Mouse (Mus musculus) adrenal gland, postnatal 10 days (tissue): ENCODE results near the gene Triml2. TPM values are rescaled to one million over a fixed set of nuclear protein-coding genes. Genes with fewer than 3 reads are reported as not detected.

ENCODE experiments used
- DNase-seq: peaks from one replicate; pipeline ENCODE4 v3.0.0; 2021; ENCODE audit warnings: mixed read lengths
- long read RNA-seq, 2 experiments: library from polyadenylated mRNA; stranded (forward); transcript quantifications; one replicate each; pipeline ENCODE4 v2.0.0; 2021
- total RNA-seq, 2 experiments: library from RNA; stranded (reverse); gene quantifications; 2 replicates each; pipeline ENCODE4 v1.2.3; 2021

Gene Triml2
- total RNA-seq: not detected
- long read RNA-seq, experiment 1: 0 reads
- long read RNA-seq, experiment 2: 0 reads

DNA sequence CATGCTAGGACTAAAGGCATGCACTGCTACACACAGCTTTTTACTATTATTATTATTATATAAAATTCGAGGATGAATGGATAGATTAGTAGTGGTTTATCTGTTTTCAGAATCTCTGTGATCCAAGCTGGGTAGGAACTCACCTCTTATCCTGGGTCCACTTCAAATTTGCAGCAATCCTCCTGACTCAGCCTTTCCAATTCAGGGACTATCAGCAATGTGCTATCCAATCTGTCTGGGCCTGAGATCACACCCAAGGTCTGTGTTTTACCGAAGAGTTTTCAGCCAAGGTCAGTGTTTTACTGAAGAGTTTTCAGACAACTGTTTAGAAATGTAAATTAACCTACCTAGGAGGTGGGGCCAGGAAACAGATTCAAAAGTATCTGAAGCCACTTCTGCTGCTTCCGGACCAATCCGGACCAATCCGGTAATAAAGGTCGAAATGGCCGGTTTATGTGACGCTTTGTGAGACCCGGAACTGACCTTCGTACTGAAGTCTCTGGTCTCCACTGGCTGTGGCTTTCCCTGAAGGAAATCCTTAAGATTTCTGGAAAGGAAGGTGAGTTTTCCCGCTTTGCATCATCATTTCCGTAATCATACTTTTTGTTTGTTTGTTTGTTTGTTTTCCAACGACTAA, at the start of gene Triml2:
Gene Triml2, plus strand, starts transcription at position 488 of the 637 bp plus-strand sequence.
- no peak for DNase-seq

DNA sequence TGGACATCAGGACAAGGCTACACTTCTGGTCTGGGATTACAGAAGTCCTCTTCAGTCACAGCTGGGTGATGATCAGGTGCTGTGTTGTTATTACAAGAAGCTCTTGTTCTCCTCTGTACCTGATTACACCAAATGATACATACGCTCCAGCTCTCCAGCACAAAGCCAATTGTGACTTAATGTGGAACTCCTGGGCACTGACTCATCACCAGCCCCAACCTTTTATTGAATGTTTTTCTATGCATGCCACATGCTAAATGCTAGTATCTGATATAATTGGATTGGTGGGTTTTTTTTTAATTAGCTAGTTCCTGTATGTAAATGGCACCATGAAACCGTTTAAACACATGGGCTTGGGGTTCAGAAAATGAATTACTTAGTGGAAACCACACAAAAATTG, 39.0 kb upstream of the Triml2 start, which contains the start of gene Triml1:
Gene Triml1, minus strand, starts transcription at position 101 of the 400 bp plus-strand sequence.
- DNase-seq: no peak

DNA sequence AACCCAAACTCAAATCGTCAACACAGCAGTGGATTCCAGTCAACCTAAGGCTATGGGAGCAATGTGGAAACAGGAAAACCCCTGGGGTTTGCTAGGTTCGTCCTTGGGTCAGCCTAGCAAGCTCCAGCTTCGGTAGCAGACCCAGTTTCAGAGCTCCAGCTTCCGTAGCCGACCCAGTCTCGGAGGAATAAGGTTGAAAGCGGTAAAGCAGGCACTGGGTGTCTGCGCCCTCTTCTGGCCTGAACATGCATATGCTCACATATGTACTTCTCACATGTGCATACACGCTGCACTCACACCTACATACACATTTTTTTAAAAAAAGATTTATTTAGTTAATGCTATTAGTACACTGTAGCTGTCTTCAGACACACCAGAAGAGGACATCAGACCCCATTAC, 31.0 kb upstream of the Triml2 start:
- no peak for DNase-seq

DNA sequence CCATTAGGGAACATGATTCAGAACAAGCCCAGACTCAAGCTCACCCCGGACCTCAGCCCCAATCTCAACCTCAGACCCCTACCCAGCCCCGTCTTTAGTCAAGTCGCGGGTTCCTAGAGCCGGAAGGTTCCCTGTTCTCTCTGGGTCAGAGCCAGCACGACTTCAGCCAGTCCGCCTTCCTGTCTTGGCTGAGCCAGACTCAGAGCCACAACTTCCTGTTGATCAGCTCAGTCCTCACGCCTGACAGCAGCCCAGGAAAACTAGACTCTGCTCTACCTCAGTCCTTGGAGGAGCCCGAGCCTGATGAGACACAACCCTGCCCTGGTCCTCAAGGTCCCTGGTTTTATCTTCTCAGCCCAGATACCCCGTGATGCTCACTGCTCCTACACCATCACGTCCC, 17.1 kb upstream of the Triml2 start:
- DNase-seq: no peak

DNA sequence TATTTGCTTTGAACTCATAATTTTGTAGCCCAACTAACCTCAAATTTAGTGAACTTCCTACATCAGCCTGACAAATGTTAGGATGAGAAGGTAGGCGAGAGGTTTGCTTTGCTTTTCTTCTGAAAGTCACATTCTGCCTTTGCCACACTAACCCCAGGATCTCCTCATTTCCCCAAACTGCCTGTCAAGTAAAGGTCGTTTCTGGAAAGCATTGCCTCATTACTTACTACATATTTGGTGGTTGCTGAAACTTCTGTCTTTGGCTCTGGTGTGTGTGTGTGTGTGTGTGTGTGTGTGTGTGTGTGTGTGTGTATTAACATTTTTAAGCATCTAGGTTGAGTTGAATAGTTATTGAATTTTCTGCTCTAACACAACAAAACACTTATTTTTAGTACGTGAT, 15.9 kb upstream of the Triml2 start:
- no peak for DNase-seq

DNA sequence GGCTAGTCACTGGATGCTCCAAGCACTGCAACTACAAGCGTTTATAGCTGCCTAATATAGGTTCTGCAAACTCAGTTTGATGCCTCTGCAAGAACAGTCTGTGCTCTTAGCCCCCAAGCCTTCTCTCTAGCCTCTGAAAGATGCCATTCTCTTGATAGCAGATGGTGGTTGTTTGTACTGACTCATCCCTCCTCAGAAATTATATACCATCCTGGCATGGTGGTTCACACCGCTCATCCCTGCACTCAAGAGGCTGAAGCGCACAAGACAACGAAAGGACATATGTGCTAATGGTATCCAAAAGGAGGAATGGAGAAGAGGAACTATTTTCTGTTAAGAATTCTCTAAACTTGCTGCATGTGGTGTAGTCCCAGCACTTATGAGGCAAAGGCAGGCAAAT, 12.3 kb upstream of the Triml2 start:
- no peak for DNase-seq

DNA sequence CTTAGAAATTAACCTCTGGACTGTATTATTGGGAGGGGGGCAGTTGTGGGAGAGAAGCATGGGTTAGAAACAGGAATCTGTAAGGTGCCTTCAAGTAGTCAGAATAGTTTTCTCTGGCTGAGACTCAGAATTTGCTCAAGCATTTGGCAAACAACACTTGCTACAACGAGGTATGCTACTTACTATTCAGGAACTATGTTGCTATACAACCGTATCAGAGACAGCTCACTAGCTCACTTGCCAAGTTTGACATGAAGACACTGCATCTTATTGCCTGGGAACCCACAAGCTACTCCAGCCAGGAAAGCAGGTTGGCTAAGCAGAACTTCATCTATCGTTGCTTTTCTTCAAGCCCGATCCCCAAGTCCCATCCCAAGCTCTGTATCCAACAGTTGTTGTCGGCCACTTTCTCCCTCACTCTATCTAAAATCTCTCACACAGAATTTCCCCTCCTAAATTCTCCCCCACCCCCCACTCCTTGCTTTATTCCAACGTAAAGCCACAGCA, 11.0 kb upstream of the Triml2 start:
- no peak for DNase-seq

DNA sequence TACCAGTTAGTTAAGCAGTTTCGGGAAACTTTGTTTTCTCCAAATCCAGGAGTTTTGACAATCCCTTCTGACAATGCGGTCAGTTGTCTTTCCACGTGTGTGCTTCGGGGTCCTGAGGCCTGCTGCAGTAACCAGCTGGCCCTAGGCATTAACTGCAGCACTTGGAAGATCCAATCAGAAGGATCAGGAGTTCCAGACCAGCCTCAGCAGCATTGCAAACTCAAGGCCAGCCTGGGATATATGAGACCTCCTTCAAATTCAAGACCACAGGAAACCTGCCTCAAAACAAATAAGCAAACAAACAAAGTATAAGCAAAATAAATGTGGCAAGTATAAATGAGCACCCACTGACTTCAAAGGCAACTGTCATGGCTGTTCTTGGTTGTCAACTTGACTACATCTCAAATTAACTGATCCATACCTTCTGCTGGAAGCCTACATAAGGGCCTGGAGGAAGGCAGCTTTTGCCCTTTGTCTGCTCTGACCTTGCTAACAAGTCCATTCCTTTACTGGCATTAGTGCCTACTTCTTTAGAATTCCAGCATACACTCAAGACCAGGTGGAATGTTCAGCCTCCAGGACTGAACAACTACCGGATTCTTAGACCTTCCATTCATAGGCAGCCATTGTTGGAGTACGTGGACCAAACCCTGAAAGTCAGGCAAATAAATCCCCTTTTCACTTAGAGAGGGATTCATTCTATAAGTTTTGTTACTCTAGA, 3.4 kb upstream of the Triml2 start:
- no peak for DNase-seq

DNA sequence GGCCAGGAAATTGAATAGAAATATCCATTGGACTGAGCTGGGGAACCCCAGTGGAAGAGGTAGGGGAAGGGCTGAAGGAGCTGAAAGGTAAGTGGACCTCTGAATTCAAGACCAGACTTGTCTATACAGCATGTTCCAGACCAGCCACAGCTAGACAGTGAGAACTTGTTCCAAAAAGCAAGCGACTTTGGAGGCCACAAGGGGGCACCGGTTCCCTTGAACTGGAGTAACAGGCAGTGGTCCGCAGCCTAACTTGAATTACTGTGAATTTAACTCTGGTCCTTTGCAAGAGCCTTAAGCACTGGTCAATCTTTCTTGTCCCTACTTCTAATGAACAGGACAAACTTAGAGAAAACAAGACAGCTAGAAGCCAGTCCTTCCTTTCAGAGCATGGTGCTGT, 2.1 kb upstream of the Triml2 start:
- peak; percentile 15 for DNase-seq

DNA sequence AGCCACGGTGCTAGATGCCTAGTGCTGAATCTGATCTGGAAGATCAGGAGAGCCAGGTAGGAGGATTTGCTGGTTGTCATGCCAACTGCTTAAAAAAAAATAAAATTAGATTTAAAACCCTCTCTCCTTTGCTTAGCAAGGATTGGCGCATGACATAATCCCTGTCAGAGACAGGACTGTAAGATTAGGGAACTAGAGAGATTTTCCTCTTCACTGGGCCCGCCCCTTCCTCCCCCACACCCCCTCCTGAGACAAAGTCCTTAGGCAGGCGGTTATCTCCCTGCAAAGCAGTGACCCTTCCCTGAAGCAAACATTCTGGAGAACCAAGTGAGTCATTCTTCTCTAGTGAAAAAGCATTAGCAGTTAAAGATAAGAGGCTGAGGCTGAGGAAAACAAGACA, 1.2 kb upstream of the Triml2 start:
- no peak for DNase-seq

DNA sequence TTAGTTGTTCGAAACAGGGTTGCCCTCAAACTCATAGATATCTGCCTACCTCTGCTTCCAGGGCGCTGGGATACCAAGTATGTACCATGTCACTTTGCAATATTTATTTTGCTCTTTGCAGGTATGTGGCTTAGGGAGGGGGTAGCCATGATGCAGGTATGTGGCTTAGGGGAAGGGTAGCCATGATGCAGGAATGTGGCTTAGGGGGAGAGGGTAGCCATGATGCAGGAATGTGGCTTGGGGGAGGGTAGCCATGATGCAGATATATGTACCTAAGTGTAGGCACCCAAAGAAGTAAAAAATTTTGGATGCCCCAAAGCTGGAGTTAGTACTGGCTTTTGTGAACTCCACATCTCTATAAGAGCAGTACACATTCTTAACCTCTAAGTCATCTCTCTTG, 1.9 kb downstream of the Triml2 start:
- DNase-seq: no peak

DNA sequence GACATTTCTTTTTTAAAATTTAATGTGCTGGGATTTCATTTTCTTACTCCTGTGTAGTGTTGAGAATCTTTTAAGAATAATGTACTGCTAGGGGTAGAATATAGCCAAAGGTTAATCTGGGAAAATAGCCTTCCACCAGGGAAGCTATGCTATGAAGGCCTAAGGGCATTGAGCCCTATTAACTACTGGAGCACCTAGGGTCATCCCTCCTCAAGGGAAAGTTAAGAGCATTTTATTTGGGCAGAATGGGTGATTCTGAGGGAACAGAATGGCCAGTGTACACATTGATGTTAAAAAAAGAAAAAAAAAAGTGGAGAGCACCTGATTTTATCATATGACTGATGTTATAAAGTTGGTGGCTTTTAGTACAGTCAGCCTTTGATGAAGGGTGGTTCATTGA, 35.2 kb downstream of the Triml2 start:
- no peak for DNase-seq

DNA sequence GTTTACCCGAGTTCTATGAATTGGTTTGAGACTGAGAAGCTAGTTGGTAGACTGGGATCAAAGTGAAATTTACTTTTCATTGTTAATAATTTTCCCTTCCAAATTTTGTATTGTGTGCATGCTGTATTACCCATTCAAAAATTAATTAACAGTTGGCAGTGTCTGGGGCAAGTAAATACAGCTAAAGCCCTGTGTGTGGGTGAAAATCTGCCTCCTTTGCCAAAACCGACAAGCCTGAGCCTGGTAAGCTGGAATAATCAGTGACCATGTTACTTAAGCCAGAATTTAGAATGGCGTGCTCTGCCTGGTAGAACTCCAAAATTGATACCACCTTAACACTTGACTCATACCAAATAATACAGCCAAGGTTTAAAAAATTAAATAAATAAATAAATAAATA, 63.0 kb downstream of the Triml2 start:
- no peak for DNase-seq

Other genes starting within 250 kb of the Triml2 start
- not detected for gene Triml1, start 39.1 kb upstream of the Triml2 start, total RNA-seq
- not detected for gene Zfp42, start 126.4 kb downstream of the Triml2 start, total RNA-seq